Mouse (Mus musculus) heart, embryonic 11.5 days (tissue): ENCODE measurements around the gene Lrrc8c. TPM values are rescaled to one million over a fixed set of nuclear protein-coding genes. Genes with fewer than 3 reads are reported as not detected.

Experiments used
- ATAC-seq: fragments of 200-750 bp; cut with Nextera tagmentation; replicated peaks from 2 replicates; pipeline ENCODE4 v1.8.0; 2017; ENCODE audit warnings: moderate library complexity; ENCODE audit not compliant: insufficient number of reproducible peaks, low FRiP score, low TSS enrichment
- H3K27ac ChIP-seq: fragments of 300-500 bp; sonication (generic); 2 replicates; pipeline ENCODE4 v1.5.1; 2014; ENCODE audit warnings: mild to moderate bottlenecking, low read depth, low read length
- H3K27me3 ChIP-seq: fragments of 300-500 bp; sonication (generic); 2 replicates; pipeline ENCODE4 v1.6.1; 2014; ENCODE audit warnings: mild to moderate bottlenecking, low read length, mixed read lengths; ENCODE audit not compliant: control insufficient read depth, insufficient read depth
- H3K36me3 ChIP-seq: fragments of 300-500 bp; sonication (generic); 2 replicates; pipeline ENCODE4 v1.6.1; 2014; ENCODE audit warnings: mild to moderate bottlenecking, low read length, moderate library complexity, mixed read lengths; ENCODE audit not compliant: control insufficient read depth, insufficient read depth
- H3K4me1 ChIP-seq: fragments of 300-500 bp; sonication (generic); 2 replicates; pipeline ENCODE4 v1.6.1; 2014; ENCODE audit warnings: low read length; ENCODE audit not compliant: control insufficient read depth, insufficient read depth
- H3K4me2 ChIP-seq: fragments of 300-500 bp; sonication (generic); 2 replicates; pipeline ENCODE4 v1.6.1; 2014; ENCODE audit warnings: mild to moderate bottlenecking, moderate library complexity
- H3K4me3 ChIP-seq: fragments of 300-500 bp; sonication (generic); 2 replicates; pipeline ENCODE4 v1.5.1; 2014; ENCODE audit warnings: low read depth, low read length
- H3K9ac ChIP-seq: fragments of 300-500 bp; sonication (generic); 2 replicates; pipeline ENCODE4 v1.6.1; 2014; ENCODE audit warnings: mild to moderate bottlenecking, low read depth, low read length, moderate library complexity
- H3K9me3 ChIP-seq: fragments of 300-500 bp; sonication (generic); replicated peaks from 2 replicates; pipeline ENCODE4 v1.6.1; 2016; ENCODE audit warnings: low read length; ENCODE audit not compliant: control insufficient read depth
- WGBS: fragments of 180-500 bp; shearing (Covaris S2); extraction: QIAGEN DNeasy Blood & Tissue Kit; methylation state at CpG from one replicate; pipeline ENCODE4 v1.1.7; 2014; ENCODE audit not compliant: insufficient replicate concordance; 5-methylcytosine and 5-hydroxymethylcytosine counted together
- polyA plus RNA-seq: library from polyadenylated mRNA; unstranded; fragments of >200 nt; fragmentation: Nextera tagmentation; extraction: Ambion mirVana; gene quantifications from 2 replicates; pipeline ENCODE4 v1.2.1, GENCODE M21; 2014

Gene Lrrc8c
- polyA plus RNA-seq, 1 experiment from 2014 or later, result 33.5 TPM

DNA sequence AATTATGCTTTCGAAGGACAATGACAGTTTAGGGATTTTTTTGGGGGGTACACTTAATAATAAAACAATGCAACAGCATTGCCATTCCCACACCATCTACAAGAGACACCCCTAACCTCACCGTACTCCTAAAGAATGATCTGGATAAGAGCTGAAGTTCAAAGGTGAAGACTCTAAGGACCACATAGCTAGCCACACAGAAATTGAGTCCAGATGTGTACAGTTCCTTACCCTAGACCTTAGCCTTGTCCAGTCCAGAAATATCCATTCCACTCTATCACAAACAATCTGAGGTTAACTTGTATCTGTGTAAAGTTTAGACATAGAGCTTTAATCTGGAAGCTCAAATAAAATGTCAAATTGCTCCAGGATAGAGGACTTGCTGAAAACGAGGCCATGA is 2.9 kb upstream of the Lrrc8c start:
- Histone ChIP-seq H3K4me1 (peaks cover 21% of the 10 kb centered on the region), H3K4me3 (no peak overlapping the region), H3K27ac (no peak overlapping the region), H3K4me2 (no peak overlapping the region), H3K27me3 (no peaks in the 10 kb centered on the region), H3K9ac (no peak overlapping the region), H3K36me3 (no peaks in the 10 kb centered on the region), H3K9me3 (no peaks in the 10 kb centered on the region)
- 53% methylated on average over 3 of the region's 3 CpGs for WGBS
- ATAC-seq, result no peak

DNA sequence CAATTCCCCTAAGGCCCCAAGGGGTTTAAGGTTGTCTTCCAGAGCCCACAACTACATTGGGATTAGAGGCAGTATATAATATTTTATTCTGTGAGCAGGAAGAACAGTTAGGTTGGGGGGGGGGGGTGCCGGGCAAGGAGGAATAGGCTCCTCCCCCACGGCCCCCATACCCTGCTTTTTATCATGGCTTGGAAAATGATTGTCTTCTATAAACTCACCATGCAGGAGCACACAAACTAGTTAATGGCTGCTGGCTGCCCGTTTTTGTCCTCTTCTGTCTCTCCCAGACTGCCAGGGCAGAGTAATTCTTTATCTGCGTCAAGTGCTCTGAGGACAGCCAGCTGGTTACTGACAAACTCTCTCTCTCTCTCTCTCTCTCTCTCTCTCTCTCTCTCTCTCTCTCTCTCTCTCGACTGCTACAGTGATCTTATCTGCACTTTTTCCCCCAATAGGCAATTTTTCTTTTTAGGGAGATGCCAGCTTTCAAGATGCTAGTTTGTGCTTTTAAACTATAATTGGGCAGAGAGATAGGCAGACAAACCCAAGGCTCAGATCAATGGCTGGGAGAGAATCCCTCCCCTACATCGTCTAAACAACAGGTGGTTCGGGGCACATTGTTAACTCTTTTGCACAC is 1.1 kb upstream of the Lrrc8c start:
- peak overlapping the region; percentile 91 for H3K9ac ChIP-seq
- no peak for ATAC-seq
- H3K4me1 ChIP-seq, result peaks cover 34% of the 10 kb centered on the region

DNA sequence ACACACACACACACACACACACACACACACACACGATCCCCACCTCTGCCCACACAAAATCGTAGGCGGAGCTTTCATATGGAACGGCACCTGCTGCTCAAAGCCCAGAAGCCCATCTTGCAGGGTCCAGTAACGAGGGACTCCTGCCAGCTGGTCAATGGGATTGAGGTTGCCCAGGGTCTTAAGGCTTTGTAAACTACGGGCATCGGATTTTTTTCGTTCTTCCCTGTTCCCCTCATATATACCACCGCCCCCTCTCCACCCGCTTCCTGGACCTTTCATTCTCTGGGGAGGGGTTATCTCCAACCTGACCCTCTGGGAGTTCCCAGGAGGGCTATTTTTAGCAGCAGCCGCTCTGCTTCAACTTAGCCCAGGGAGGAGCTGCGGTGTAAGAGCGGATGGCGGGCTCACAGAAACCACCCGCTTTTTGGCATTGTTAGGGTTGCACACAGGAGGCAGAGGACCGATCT is 527 bp upstream of the Lrrc8c start:
- peaks cover 40% of the 10 kb centered on the region for H3K4me1 ChIP-seq
- peak overlapping the region; percentile 86 for H3K4me2 ChIP-seq
- ATAC-seq, result peak; percentile 55
- no peaks in the 10 kb centered on the region for H3K36me3 ChIP-seq
- WGBS, result 2% methylated on average over 16 of the region's 16 CpGs
- H3K9ac ChIP-seq, result peak overlapping the region; percentile 91
- H3K27ac ChIP-seq, result peak overlapping the region; percentile 99
- peak overlapping the region; percentile 93 for H3K4me3 ChIP-seq
- no peaks in the 10 kb centered on the region for H3K9me3 ChIP-seq
- H3K27me3 ChIP-seq, result no peaks in the 10 kb centered on the region

More for the DNA sequence above, 1.1 kb upstream of the Lrrc8c start:
- Histone ChIP-seq H3K27me3 (no peaks in the 10 kb centered on the region), H3K27ac (peak overlapping the region; percentile 99), H3K9me3 (no peaks in the 10 kb centered on the region), H3K36me3 (no peaks in the 10 kb centered on the region), H3K4me2 (peak overlapping the region; percentile 86), H3K4me3 (peak overlapping the region; percentile 93)
- 8% methylated on average over 7 of the region's 7 CpGs for WGBS

DNA sequence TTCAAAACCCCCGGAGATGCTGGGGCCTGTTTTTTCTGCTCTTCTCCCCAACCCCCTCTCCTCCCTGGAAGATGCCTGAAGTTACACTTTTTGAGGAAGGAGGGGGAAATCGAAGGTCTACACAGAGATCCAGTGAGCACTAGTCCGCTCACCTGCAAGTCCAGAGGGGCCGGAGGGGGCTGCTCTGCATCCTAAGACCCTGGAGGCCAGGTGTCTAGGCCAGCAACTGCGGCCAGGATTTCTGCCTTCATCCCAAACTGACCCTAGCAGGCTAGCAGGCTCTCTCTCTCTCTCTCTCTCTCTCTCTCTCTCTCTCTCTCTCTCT is 750 bp downstream of the Lrrc8c start:
- no peak for ATAC-seq
- WGBS, result 0% methylated on average over 5 of the region's 5 CpGs

DNA sequence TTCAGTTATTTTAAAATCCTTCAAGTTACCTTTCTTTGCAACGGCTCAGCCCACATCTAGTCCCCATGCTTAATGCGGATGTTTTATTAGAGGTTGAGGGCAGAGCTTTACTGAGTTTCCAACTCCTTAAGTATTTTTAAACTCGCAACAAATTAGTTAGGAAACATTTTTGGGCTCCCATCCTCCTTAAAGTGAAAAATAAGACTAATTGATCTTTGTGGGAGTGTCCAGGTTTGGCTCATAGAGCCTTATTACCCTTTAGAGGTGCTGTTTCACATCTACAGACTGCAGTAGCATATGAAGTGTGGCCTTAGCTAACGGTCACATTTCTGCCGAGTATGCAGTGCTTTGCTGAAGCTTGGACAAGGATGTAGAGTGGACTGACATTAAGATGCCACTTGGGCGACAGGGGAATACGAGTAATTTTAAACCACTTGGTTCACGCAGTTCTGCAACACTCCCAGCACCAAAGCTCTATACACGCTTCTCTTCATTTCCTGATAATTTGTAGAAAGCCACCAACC is 1.3 kb downstream of the Lrrc8c start:
- no peak for ATAC-seq
- Histone ChIP-seq H3K4me2 (peak overlapping the region; percentile 86), H3K9me3 (no peaks in the 10 kb centered on the region), H3K4me1 (peaks cover 57% of the 10 kb centered on the region), H3K4me3 (peak overlapping the region; percentile 93), H3K9ac (peak overlapping the region; percentile 91), H3K27me3 (no peaks in the 10 kb centered on the region), H3K27ac (peak overlapping the region; percentile 99), H3K36me3 (peaks cover 4% of the 10 kb centered on the region; the same call in 1 of the 2 replicates)
- 32% methylated on average over 9 of the region's 9 CpGs for WGBS

More for the DNA sequence above, 750 bp downstream of the Lrrc8c start:
- Histone ChIP-seq H3K27ac (peak overlapping the region; percentile 99), H3K9ac (peak overlapping the region; percentile 91), H3K4me1 (peaks cover 51% of the 10 kb centered on the region), H3K9me3 (no peaks in the 10 kb centered on the region), H3K36me3 (peaks cover 4% of the 10 kb centered on the region; the same call in 1 of the 2 replicates), H3K27me3 (no peaks in the 10 kb centered on the region), H3K4me2 (peak overlapping the region; percentile 86), H3K4me3 (peak overlapping the region; percentile 93)

DNA sequence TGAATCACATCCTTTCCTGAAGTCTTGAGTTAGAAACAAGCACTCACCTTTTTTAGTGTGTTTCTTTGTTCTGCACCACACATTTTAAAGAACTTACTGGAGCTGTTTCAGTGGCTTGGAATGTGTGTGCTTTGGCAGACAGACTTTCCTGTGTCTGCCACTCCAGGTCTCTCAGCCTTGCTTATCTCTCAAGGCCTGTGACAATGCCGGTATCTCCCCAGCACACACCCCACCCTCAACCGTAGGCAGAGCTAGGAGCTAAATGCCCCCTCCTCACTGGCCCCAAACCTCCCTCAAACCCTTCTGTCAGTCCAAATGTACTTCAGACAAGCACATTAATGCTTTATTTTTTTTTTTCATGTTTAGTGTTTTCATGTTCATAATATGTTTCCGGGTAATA is 4.3 kb downstream of the Lrrc8c start:
- peak overlapping the region; percentile 24; the same call in 1 of the 2 replicates for H3K4me3 ChIP-seq
- peaks cover 56% of the 10 kb centered on the region for H3K4me1 ChIP-seq
- ATAC-seq, result peak; percentile 64

DNA sequence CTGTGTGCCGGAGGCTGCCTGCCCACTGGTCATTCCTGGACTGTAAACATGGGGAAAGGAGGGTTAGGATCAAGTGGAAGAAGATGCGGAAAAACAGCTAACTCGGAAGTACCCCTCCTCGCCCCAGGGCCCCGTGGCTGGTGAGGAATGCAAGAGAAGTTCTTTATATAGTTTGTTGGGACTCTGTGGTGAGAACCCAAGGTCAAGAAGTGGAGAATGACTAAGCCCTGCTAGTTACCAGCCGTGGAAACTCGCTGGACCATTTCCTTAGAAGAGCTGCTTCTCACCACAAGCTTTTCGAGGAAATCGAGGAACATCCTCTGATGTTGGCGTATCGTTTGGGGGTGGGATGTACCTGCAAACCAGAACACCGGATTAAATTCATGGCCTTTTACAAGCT is 5.8 kb downstream of the Lrrc8c start:
- 69% methylated on average over 12 of the region's 12 CpGs for WGBS
- Histone ChIP-seq H3K4me2 (peak overlapping the region; percentile 25), H3K36me3 (peaks cover 4% of the 10 kb centered on the region; the same call in 1 of the 2 replicates), H3K4me1 (peaks cover 62% of the 10 kb centered on the region), H3K4me3 (no peak overlapping the region), H3K27ac (peak overlapping the region; percentile 85; the same call in 1 of the 2 replicates), H3K9me3 (no peaks in the 10 kb centered on the region), H3K27me3 (no peaks in the 10 kb centered on the region), H3K9ac (no peak overlapping the region)
- no peak for ATAC-seq

More for the DNA sequence above, 4.3 kb downstream of the Lrrc8c start:
- H3K27me3 ChIP-seq, result no peaks in the 10 kb centered on the region
- peak overlapping the region; percentile 50; the same call in 1 of the 2 replicates for H3K9ac ChIP-seq
- peak overlapping the region; percentile 44 for H3K4me2 ChIP-seq
- H3K36me3 ChIP-seq, result peaks cover 4% of the 10 kb centered on the region; the same call in 1 of the 2 replicates
- WGBS, result 32% methylated on average over 3 of the region's 3 CpGs
- H3K9me3 ChIP-seq, result no peaks in the 10 kb centered on the region
- H3K27ac ChIP-seq, result peak overlapping the region; percentile 85

DNA sequence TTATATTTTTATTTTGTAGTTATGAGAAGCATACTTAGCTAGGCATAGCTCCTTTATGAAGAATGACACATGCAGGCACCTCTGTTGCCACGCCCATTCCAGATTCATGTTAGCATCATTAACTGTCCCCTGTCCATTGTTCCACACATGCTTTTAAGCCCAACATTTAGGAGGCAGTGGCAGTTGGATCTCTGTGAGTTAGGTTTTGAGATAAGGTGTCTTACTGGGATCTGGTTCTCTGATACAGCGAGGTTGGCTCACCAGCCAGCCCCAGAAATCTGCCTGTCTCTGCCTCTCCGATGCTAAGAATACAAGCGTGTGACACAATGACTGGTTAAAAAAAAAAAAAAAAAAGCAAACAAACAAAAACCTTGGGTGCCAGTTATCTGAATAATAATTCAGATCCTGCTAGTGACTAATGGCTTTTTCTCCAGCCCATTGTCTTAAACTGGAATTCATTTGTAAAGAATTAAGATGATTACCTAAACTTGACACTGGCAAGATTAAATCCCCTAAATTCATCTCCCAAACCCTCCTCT is 7.0 kb downstream of the Lrrc8c start:
- WGBS, result 77% methylated on average over 4 of the region's 4 CpGs
- H3K4me1 ChIP-seq, result peaks cover 63% of the 10 kb centered on the region

More for the DNA sequence above, 7.0 kb downstream of the Lrrc8c start:
- no peak for ATAC-seq
- no peak overlapping the region for H3K4me2 ChIP-seq
- H3K4me3 ChIP-seq, result no peak overlapping the region
- no peaks in the 10 kb centered on the region for H3K27me3 ChIP-seq
- H3K36me3 ChIP-seq, result peaks cover 4% of the 10 kb centered on the region; the same call in 1 of the 2 replicates
- H3K9ac ChIP-seq, result no peak overlapping the region
- no peaks in the 10 kb centered on the region for H3K9me3 ChIP-seq
- H3K27ac ChIP-seq, result no peak overlapping the region
